Mouse (Mus musculus): ENCODE results near the gene Rps6ka3.
A peak's percentile ranks its signal among the peaks of the same experiment; 100 is the strongest.

Rps6ka3 gene

GRCm38 (mm10) chrX:159210007-159210406 lies at the start of gene Rps6ka3:
TSS of gene Rps6ka3 (plus strand) at chrX:159210307.
- no peak for DNase-seq

- no peak for DNase-seq
Observed at GRCm38 (mm10) chrX:159169200-159169599, 40.9 kb upstream of the Rps6ka3 start.

DNA sequence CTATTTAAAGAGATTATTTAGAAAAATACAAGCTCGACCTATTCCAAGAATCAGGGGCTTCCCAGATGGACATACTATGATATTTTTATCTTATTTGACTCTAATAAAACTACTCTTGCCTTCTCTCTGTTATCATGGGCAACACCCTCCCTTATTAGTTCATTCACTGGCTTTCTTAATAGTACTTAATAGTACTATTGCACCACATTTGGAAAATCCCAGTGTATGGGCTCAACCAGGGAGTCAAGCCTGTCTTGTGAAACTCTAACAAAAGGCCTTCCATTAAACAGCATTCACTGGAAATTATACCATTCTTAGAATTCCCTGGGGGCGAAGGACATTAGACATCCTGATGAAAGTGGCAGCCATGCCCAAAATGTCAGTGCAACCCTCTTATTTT lies 38.5 kb upstream of the Rps6ka3 start:
- DNase-seq: no peak

- DNase-seq: no peak
Observed at GRCm38 (mm10) chrX:159191581-159191980, 18.5 kb upstream of the Rps6ka3 start.

- no peak for DNase-seq
Observed at GRCm38 (mm10) chrX:159199495-159199894, 10.6 kb upstream of the Rps6ka3 start.

DNA sequence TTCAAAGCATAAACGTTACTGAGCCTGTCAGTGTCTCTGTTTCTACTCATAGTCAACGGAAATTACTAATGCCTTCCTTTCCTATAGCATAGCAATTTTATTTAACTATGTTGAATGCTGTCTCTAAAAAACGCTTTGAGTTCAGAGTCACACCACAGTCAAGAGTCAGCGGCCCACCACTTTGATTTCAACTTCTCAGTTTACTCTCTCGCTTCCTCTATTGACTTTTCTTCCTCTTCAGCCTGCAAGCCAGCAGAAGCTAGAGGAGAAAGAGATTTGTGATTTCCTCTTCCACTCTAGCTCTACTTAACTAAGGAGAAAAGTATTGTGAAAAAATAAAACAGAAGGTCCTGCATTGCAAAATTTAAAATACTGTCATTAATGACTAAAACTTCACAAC lies 10.0 kb upstream of the Rps6ka3 start:
- DNase-seq: no peak

DNA sequence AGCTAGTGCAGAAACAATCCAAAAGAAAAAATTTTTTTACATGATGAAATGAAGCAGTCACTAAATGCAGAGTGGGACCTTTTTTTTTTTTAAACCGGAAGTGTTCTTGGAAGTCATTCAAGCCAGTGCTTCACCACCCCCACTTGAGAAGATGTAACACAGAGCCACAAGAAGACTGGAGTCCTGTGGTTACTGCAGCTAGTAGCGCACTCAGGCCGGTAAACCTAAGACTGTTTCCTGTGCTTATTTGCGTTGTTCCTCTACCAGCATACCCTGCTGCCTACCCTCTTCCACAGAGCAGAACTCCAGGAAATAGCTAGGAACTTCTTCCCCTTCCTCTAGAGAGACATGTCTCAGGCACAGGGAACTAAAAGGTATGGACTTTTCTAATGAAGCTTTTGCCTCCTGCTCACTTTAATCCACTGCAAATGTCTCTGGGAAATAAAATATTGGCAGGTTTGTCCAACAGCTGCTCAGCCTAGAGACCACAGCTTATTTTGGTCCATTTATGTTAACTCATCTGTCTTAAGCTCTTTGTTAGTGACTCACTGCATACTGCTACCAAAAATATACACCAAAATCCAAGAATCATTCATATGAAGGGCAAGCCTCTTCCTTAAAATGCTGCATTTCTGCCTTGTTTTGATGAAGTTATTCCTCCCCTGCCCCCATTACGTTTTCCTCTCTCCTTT lies 931 bp downstream of the Rps6ka3 start:
- DNase-seq: no peak

DNA sequence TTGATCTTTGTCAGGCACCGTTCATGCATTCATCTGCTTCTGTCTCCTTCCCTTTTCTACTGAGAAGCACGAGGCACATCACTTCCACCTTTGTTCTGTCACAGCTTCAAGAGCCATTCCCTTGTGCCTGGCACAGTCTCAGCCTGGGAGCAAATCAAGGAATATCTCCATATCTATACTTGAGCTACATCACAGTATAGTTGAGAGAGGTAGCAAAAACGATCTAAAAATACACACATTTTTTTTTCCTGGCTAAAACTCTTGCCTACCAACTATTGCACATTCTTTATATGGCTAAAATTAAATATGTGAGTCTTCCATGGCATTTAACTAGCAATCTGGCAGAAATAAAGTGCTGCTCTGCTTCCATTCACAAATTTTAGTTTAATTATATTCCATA lies 5.1 kb downstream of the Rps6ka3 start:
- DNase-seq: no peak

- no peak for DNase-seq
Observed at GRCm38 (mm10) chrX:159222474-159222873, 12.4 kb downstream of the Rps6ka3 start.

DNA sequence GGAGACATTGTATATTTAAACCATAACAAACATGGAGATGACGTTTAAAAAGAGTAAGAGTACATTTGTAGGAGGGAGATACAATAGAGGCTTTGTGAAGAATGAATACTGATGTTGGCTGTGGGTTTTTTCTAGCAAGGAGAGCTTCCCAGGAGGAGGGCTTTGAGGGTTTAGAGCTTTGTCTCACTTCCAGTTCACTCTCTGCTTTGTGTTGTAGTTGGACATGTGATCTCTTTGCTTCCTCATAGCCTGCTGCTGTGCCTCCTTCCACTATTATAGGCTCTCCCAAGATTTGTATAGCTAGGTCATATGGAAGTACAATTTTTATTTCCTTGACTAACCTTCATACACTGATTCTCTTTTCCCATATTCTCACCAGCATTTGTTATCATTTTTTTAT lies 27.2 kb downstream of the Rps6ka3 start:
- DNase-seq: no peak

GRCm38 (mm10) chrX:159254001-159254884 lies 44.1 kb downstream of the Rps6ka3 start:
- DNase-seq: peak; percentile 5

- peak; percentile 78 for DNase-seq
Observed at GRCm38 (mm10) chrX:159255123-159255978, 45.2 kb downstream of the Rps6ka3 start.

- no peak for DNase-seq
Observed at GRCm38 (mm10) chrX:159256040-159256852, 46.1 kb downstream of the Rps6ka3 start.

GRCm38 (mm10) chrX:159256921-159257421 lies 46.9 kb downstream of the Rps6ka3 start:
- DNase-seq: peak; percentile 2

DNA sequence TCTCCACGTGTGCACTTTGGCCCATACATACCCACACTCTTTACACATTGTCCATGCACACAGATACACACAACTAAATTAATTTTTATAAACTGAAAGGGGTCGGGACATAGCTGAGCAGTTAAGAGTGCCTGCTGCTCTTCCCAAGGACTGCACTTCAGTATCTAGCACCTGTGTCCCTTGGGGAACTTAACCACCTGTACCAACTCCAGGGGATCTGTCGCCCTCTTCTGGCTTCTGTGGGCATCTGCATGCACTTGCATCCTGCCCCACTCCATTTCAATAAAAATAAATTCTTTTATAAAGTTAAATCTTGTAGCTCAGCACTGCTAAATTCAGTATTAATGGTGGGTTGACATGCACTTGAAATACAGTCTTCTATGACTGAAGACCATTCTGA lies 54.6 kb downstream of the Rps6ka3 start:
- no peak for DNase-seq

GRCm38 (mm10) chrX:159269072-159269471 lies 59.0 kb downstream of the Rps6ka3 start:
- DNase-seq: peak; percentile 5

- DNase-seq: peak; percentile 6
Observed at GRCm38 (mm10) chrX:159286765-159287164, 76.7 kb downstream of the Rps6ka3 start.

- no peak for DNase-seq
Observed at GRCm38 (mm10) chrX:159295879-159296278, 85.8 kb downstream of the Rps6ka3 start.

DNA sequence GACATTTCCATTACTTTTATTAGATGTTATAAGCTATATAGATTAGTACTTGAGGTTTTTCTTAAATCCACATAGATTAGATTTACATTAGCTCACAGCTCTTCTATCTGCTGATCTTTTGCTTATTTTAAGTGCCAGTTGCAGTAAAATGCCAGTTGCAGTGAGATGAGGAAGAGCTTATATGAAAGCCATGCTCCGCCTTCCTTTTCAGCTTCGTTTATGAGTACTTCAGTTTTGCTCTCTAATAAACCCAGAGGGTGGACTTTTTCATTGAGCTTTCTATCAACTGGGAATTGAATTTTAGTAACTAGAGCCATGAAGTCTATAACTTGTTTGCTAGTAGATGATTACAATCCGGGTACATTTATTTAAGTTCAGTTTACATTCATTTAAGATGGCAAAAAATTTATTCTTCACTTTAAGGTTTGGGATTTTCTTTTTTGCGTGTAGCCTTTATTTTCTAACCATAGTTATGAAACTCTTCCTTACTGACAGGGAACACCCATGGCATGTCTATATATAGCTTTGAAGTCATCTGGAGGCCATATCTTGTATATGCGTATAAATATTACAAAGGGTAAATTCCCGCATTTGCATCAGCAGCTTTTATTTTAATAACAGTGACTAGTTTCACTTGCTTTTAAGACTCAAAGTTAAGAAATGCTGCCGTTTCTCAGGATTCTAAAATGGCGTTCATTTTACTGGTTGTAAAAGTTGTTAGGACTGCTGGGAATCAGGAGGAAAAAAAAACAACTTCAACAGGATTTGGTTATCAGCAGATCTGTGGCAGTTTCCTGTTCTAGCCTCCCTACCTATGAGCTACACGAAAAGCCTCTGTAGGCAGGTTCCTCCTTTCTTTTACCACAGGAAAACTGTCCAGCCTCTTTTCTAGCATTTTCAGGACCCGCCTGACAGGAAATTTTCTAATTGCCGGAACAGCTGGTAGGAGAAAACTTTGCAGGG lies 92.5 kb downstream of the Rps6ka3 start:
- no peak for DNase-seq

GRCm38 (mm10) chrX:159315293-159315692 lies 105.2 kb downstream of the Rps6ka3 start:
- DNase-seq: no peak

DNA sequence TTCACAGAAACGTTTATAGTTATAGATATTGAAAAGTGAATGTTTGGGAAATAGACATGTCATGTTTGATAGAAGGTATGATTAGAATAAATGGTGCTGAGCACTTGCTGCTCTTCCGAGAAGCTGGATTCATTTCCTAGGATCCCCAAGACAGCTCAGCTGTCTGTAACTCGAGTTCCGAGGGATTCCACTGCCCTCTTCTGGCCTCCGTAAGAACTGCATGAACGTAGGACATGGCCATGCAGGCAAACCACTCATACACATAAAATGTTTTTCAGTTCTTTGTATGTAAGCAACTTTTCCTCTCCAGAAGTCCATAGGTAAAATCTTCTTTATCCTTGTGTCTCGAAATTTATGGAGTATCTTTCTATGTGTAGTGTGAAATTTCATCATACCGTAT lies 111.2 kb downstream of the Rps6ka3 start:
- peak; percentile 75 for DNase-seq

Measured in right cerebral cortex, postnatal 4 days (tissue).